14 mouse cellular contexts compared by ENCODE assay signal in the genomic region with DNA sequence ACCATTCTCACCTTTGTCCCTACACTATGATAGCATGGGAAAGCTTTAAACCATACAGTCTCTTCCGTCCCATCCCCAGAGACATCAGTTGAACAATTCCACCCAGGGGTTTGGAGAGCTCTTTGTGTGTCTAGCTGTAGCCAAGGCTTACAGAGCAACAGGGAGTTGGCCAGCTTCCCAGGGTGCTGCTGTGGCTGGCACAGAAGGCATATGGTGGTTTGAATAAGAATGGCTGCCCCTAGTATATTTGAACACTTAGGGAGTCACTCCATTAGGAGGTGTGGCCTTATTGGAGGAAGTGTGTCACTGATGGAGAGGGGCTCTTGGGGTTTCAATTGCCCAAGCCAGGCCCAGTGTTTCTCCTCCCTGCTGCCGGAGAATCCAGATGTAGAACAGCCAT. TPM values are rescaled to one million over a fixed set of nuclear protein-coding genes. Genes with fewer than 3 reads are reported as not detected.
DNase-seq lines count a peak whose midpoint lies in the region.
"Had no signal": no experiment of that assay in that cellular context is flagged by ENCODE, and none has a peak within 500 bp of the region (broad histone marks: within the 10 kb centered on the region; RNA-seq: fewer than 3 reads in every experiment).

No protein-coding gene starts in this region.

- peak; percentile 48 for DNase-seq in adrenal gland, postnatal 10 days
- DNase-seq in adrenal gland, adult (ENCODE audit: inconsistent age in 2 of 2, low spot score in 1 of 2), result no peak
- peak; percentile 40 for DNase-seq in layer of hippocampus, adult 11-12 months (ENCODE audit: low spot score)
- no peak for DNase-seq in layer of hippocampus, adult 9-10 months (ENCODE audit: low spot score)
- peak; percentile 32 to 47 for DNase-seq in right cerebral cortex, adult 2 months (ENCODE audit: low spot score in 2 of 2)
- no peak for DNase-seq in right cerebral cortex, postnatal 25 days
- DNase-seq in embryo, embryonic 10 days (ENCODE audit: low spot score), result no peak
- no peak for DNase-seq in kidney, postnatal 4 days
- DNase-seq: heart, adult 11 months; heart, postnatal 14 days; kidney, adult 11 months; liver; lung, postnatal 14 days had no signal

RNA-seq across cellular contexts. Expression of gene Aym1, which starts 57.5 kb away (rescaled TPM):
- not detected for total RNA-seq in adrenal gland, postnatal 10 days (2021)
- total RNA-seq: heart, postnatal 14 days; layer of hippocampus, adult 18-20 months had no signal

Comparison
In these comparisons a context has a peak if more than half of its experiments do, and no peak if none do; other contexts are left out.
1. DNase-seq: peak in adrenal gland, postnatal 10 days (single experiment), layer of hippocampus, adult 11-12 months (single experiment) and right cerebral cortex, adult 2 months (2 of 2); none in adrenal gland, adult (0 of 2), layer of hippocampus, adult 9-10 months (single experiment), right cerebral cortex, postnatal 25 days (single experiment), embryo, embryonic 10 days (single experiment) and kidney, postnatal 4 days (0 of 2).